Mouse (Mus musculus): Measurements from ENCODE around the gene Nr5a2.

DNA sequence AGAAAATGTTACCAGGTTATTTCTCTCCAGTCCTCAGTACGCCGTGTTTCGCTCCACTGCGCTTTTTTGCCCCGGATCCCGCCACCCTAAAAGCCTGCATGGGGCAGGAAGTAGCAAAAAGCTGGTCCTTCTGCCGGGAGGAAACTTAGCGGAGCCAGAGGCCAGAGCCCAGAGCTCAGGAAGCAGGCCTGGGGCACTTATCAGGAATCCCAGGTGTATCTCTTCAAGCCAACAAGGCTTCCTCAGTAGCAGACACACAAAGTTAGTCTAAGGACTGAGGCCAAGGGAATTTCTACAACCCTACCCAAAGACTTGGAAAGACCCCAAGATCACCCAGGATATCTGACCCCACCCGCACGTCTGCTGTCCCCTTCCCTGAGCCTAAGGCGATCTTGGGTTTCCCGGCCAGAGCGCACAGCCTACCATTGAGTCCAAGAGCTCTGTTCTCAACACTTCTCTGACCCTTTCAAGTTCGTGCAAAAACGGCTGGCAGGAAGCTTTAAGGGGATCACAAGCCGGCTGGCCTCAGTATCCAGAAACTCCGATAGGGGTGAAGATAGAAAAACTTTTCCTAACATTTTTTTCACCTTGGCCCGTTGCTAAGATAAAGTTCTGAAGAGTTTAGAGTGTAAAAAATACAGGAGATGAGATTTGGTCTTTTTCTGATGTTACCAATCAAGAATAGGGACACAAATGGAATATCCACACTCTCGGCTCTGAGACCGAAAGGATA lies 12.7 kb downstream of the Nr5a2 start:
- no peak for TF ChIP-seq CTCF (IDR thresholded peaks at IDR 0.05; ENCODE audit: low read depth, low read length)
- TF ChIP-seq TAL1 (conservative IDR thresholded peaks at IDR 0.05; ENCODE audit: low read depth, low read length) = no peak
- TF ChIP-seq GATA1 (IDR thresholded peaks at IDR 0.05; ENCODE audit: borderline replicate concordance, low read length) = no peak
- no peak for TF ChIP-seq POLR2AphosphoS5 (IDR thresholded peaks at IDR 0.05; ENCODE audit: insufficient replicate concordance, low read depth, low read length)
